Mouse (Mus musculus) small intestine, adult 2 months (tissue): ENCODE measurements around the gene Drd4.

Experiments
- CTCF ChIP-seq: fragments of 200-500 bp; IDR thresholded peaks from 2 replicates; pipeline ENCODE4 v1.5.1; 2012; ENCODE audit warnings: low read depth, mild to moderate bottlenecking, control low read depth, inconsistent platforms, low read length, moderate library complexity, mixed read lengths; ENCODE audit not compliant: insufficient replicate concordance, insufficient read length; ENCODE audit errors: extremely low read depth
- POLR2A ChIP-seq: fragments of 200-500 bp; IDR thresholded peaks from 2 replicates; pipeline ENCODE4 v1.6.1; 2012; ENCODE audit warnings: low read depth, mild to moderate bottlenecking, control low read depth, inconsistent platforms, low read length, moderate library complexity

GRCm38 (mm10) chr7:141324686-141325085 lies 32.9 kb downstream of the Drd4 start:
- TF ChIP-seq POLR2A (no peak), CTCF (no peak)
